Mouse (Mus musculus): ENCODE measurements around the gene Tiam2. TPM values are rescaled to one million over a fixed set of nuclear protein-coding genes. Genes with fewer than 3 reads are reported as not detected.

Tiam2 gene
- total RNA-seq, 2 experiments from 2014 or later: 91.2 to 95.7 TPM

- no peak for DNase-seq (ENCODE audit: low spot score in 2 of 2)
- intact Hi-C loops (cut with DNase I): no loop called here
Observed at GRCm38 (mm10) chr17:3515851-3516250, 189.5 kb downstream of the Tiam2 start.

GRCm38 (mm10) chr17:3516406-3516805 lies 190.0 kb downstream of the Tiam2 start:
- DNase-seq (ENCODE audit: low spot score in 2 of 2): no peak
- intact Hi-C loops (cut with DNase I): no loop called here

GRCm38 (mm10) chr17:3520344-3520743 lies 194.0 kb downstream of the Tiam2 start:
- intact Hi-C loops (cut with DNase I): no loop called here
- DNase-seq (ENCODE audit: low spot score in 2 of 2): no peak

- no peak for DNase-seq (ENCODE audit: low spot score in 2 of 2)
- intact Hi-C loops (cut with DNase I): no loop called here
Observed at GRCm38 (mm10) chr17:3527841-3528471, 201.6 kb downstream of the Tiam2 start.

GRCm38 (mm10) chr17:3529523-3529922 lies 203.2 kb downstream of the Tiam2 start:
- intact Hi-C loops (cut with DNase I): no loop called here
- no peak for DNase-seq (ENCODE audit: low spot score in 2 of 2)

- no peak for DNase-seq (ENCODE audit: low spot score in 2 of 2)
- intact Hi-C loops (cut with DNase I): no loop called here
Observed at GRCm38 (mm10) chr17:3530549-3530948, 204.2 kb downstream of the Tiam2 start.

- no peak for DNase-seq (ENCODE audit: low spot score in 2 of 2)
Observed at GRCm38 (mm10) chr17:3531641-3532040, 205.3 kb downstream of the Tiam2 start.

GRCm38 (mm10) chr17:3532254-3532653 lies 205.9 kb downstream of the Tiam2 start, which contains the start of gene Cldn20:
TSS of gene Cldn20 (plus strand) at chr17:3532554.
- intact Hi-C loops (cut with DNase I): no loop called here
- no peak for DNase-seq (ENCODE audit: low spot score in 2 of 2)

More at GRCm38 (mm10) chr17:3531641-3532040, 205.3 kb downstream of the Tiam2 start:
- intact Hi-C loops (cut with DNase I): no loop called here

- intact Hi-C loops (cut with DNase I): no loop called here
- no peak for DNase-seq (ENCODE audit: low spot score in 2 of 2)
Observed at GRCm38 (mm10) chr17:3533425-3533824, 207.1 kb downstream of the Tiam2 start.

- no peak for DNase-seq (ENCODE audit: low spot score in 2 of 2)
- intact Hi-C loops (cut with DNase I): no loop called here
Observed at GRCm38 (mm10) chr17:3540304-3540703, 213.9 kb downstream of the Tiam2 start.

GRCm38 (mm10) chr17:3541033-3541432 lies 214.7 kb downstream of the Tiam2 start:
- no peak for DNase-seq (ENCODE audit: low spot score in 2 of 2)
- intact Hi-C loops (cut with DNase I): no loop called here

- intact Hi-C loops (cut with DNase I): no loop called here
Observed at GRCm38 (mm10) chr17:3547725-3548124, 221.4 kb downstream of the Tiam2 start.

GRCm38 (mm10) chr17:3556251-3556650 lies 229.9 kb downstream of the Tiam2 start:
- intact Hi-C loops (cut with DNase I): no loop called here
- DNase-seq (ENCODE audit: low spot score in 2 of 2): no peak

More at GRCm38 (mm10) chr17:3547725-3548124, 221.4 kb downstream of the Tiam2 start:
- DNase-seq (ENCODE audit: low spot score in 2 of 2): no peak

- intact Hi-C loops (cut with DNase I): no loop called here
- peak; percentile 97 for DNase-seq (ENCODE audit: low spot score in 2 of 2)
Observed at GRCm38 (mm10) chr17:3557331-3558311, 231.2 kb downstream of the Tiam2 start, which contains the start of gene Tfb1m. TSS of gene Tfb1m (minus strand) at chr17:3557781.

GRCm38 (mm10) chr17:3558356-3558870 lies 232.0 kb downstream of the Tiam2 start:
- DNase-seq (ENCODE audit: low spot score in 2 of 2): no peak
- intact Hi-C loops (cut with DNase I): no loop called here

GRCm38 (mm10) chr17:3560534-3560933 lies 234.2 kb downstream of the Tiam2 start:
- DNase-seq (ENCODE audit: low spot score in 2 of 2): no peak
- intact Hi-C loops (cut with DNase I): no loop called here

GRCm38 (mm10) chr17:3562405-3562804 lies 236.0 kb downstream of the Tiam2 start:
- no peak for DNase-seq (ENCODE audit: low spot score in 2 of 2)
- intact Hi-C loops (cut with DNase I): no loop called here

- peak; percentile 59 to 76 for DNase-seq (ENCODE audit: low spot score in 2 of 2)
- intact Hi-C loops (cut with DNase I): loop anchor here (2.0 kb wide), 1 partner anchor 222 kb away; no protein-coding TSS in a partner anchor
Observed at GRCm38 (mm10) chr17:3570876-3571275, 244.5 kb downstream of the Tiam2 start.
